Mouse (Mus musculus) CH12.LX (cell line): ENCODE measurements at regions not wholly inside any gene's neighbourhood (a gene's known extent, or its start where the extent isn't known, plus 50 kb on each side); places are given as distances from the start of the nearest gene placed in this dataset.

Experiments used
- DNase-seq: peaks from one replicate; pipeline ENCODE4 v3.0.0-alpha.2; 2013; ENCODE audit errors: extremely low read depth
- H3K27ac ChIP-seq: 2 replicates; pipeline ENCODE4 v1.5.1; 2012; ENCODE audit warnings: low read depth, mild to moderate bottlenecking, control low read depth, moderate library complexity; ENCODE audit not compliant: insufficient read depth
- H3K27me3 ChIP-seq: replicated peaks from 2 replicates; pipeline ENCODE3; 2012; ENCODE audit warnings: inconsistent platforms
- H3K36me3 ChIP-seq, 2 experiments: replicated peaks in 1 of 2; 2 replicates each; pipeline versions ENCODE3 to v1.6.1; 2012; ENCODE audit warnings: inconsistent platforms in 1 of 2, low read length in 1 of 2, mild to moderate bottlenecking in 1 of 2, mixed read lengths in 1 of 2, moderate library complexity in 1 of 2; ENCODE audit not compliant: control insufficient read depth in 1 of 2, insufficient read depth in 1 of 2
- H3K4me1 ChIP-seq, 2 experiments: 2 replicates each; pipeline ENCODE4 v1.6.1; 2012; ENCODE audit warnings: inconsistent platforms in 1 of 2, moderate library complexity in 1 of 2; ENCODE audit not compliant: insufficient read depth in 2 of 2, control insufficient read depth in 1 of 2
- H3K4me2 ChIP-seq: 2 replicates; pipeline ENCODE4 v1.6.1; 2012; ENCODE audit warnings: low read depth, mild to moderate bottlenecking, control low read depth; ENCODE audit not compliant: poor library complexity, insufficient read depth, severe bottlenecking
- H3K4me3 ChIP-seq, 3 experiments: fragments of 150-350 bp in 1 of 3; sonication (generic) in 1 of 3; replicated peaks in 1 of 3; 2 replicates each; pipeline versions ENCODE3 to v1.5.1; 2011 to 2012; ENCODE audit warnings: low read depth in 2 of 3, low read length in 2 of 3, mild to moderate bottlenecking in 2 of 3, moderate library complexity in 2 of 3, control low read depth in 1 of 3, improper control_type of control experiment in 1 of 3, inconsistent platforms in 1 of 3, mixed read lengths in 1 of 3; ENCODE audit not compliant: poor library complexity in 1 of 3
- H3K79me2 ChIP-seq: replicated peaks from 2 replicates; pipeline ENCODE4 v1.6.1; 2012; ENCODE audit warnings: mild to moderate bottlenecking, moderate library complexity; ENCODE audit not compliant: control insufficient read depth, poor library complexity, insufficient read depth, severe bottlenecking; ENCODE audit errors: extremely low read depth
- H3K9ac ChIP-seq: 2 replicates; pipeline ENCODE4 v1.6.1; 2012; ENCODE audit warnings: low read depth, mild to moderate bottlenecking, control low read depth, moderate library complexity; ENCODE audit not compliant: insufficient read depth
- H3K9me3 ChIP-seq: replicated peaks from 2 replicates; pipeline ENCODE3; 2012; ENCODE audit warnings: low read length, inconsistent platforms, mixed read lengths
- BHLHE40 ChIP-seq: IDR thresholded peaks from 2 replicates; pipeline ENCODE4 v1.6.1; 2011; ENCODE audit warnings: mild to moderate bottlenecking, low read depth, low read length, improper control_type of control experiment
- CHD1 ChIP-seq: IDR thresholded peaks from 2 replicates; pipeline ENCODE4 v1.6.1; 2012; ENCODE audit warnings: low read depth, low read length, improper control_type of control experiment, inconsistent platforms
- CHD2 ChIP-seq: IDR thresholded peaks from 2 replicates; pipeline ENCODE4 v1.6.1; 2011; ENCODE audit warnings: low read length, improper control_type of control experiment
- CTCF ChIP-seq, 2 experiments: IDR thresholded peaks in 1 of 2; conservative IDR thresholded peaks in 1 of 2; 2 replicates each; pipeline ENCODE4 v1.5.1; 2011 to 2012; ENCODE audit warnings: low read depth in 2 of 2, low read length in 2 of 2, improper control_type of control experiment in 1 of 2, inconsistent platforms in 1 of 2, mild to moderate bottlenecking in 1 of 2, moderate library complexity in 1 of 2
- E2F4 ChIP-seq: IDR thresholded peaks from 2 replicates; pipeline ENCODE4 v1.6.1; 2011; ENCODE audit warnings: low read depth, low read length, improper control_type of control experiment; ENCODE audit not compliant: insufficient replicate concordance
- ELF1 ChIP-seq: IDR thresholded peaks from 2 replicates; pipeline ENCODE4 v1.6.1; 2014; ENCODE audit warnings: low read depth, mild to moderate bottlenecking, inconsistent platforms, low read length, improper control_type of control experiment
- EP300 ChIP-seq: IDR thresholded peaks from 2 replicates; pipeline ENCODE4 v1.6.1; 2011; ENCODE audit warnings: low read length, improper control_type of control experiment
- ETS1 ChIP-seq: conservative IDR thresholded peaks from 2 replicates; pipeline ENCODE4 v1.6.1; 2012; ENCODE audit warnings: low read depth, mild to moderate bottlenecking, inconsistent platforms, low read length, improper control_type of control experiment, moderate library complexity
- IRF4 ChIP-seq: IDR thresholded peaks from 2 replicates; pipeline ENCODE4 v1.6.1; 2014; ENCODE audit warnings: low read depth, mild to moderate bottlenecking, inconsistent platforms, low read length, improper control_type of control experiment
- KAT2A ChIP-seq: IDR thresholded peaks from 2 replicates; pipeline ENCODE4 v1.6.1; 2012; ENCODE audit warnings: low read length, improper control_type of control experiment, inconsistent platforms; ENCODE audit not compliant: insufficient replicate concordance
- MAX ChIP-seq: IDR thresholded peaks from 2 replicates; pipeline ENCODE4 v1.6.1; 2011; ENCODE audit warnings: low read length, improper control_type of control experiment
- MAZ ChIP-seq: IDR thresholded peaks from 2 replicates; pipeline ENCODE4 v1.6.1; 2012; ENCODE audit warnings: low read depth, mild to moderate bottlenecking, inconsistent platforms, low read length, improper control_type of control experiment, moderate library complexity
- MEF2A ChIP-seq: IDR thresholded peaks from 2 replicates; pipeline ENCODE4 v1.6.1; 2014; ENCODE audit warnings: low read depth, mild to moderate bottlenecking, inconsistent platforms, low read length, improper control_type of control experiment, borderline replicate concordance
- MXI1 ChIP-seq: IDR thresholded peaks from 2 replicates; pipeline ENCODE4 v1.6.1; 2011; ENCODE audit warnings: mild to moderate bottlenecking, low read depth, low read length, improper control_type of control experiment
- PAX5 ChIP-seq: IDR thresholded peaks from 2 replicates; pipeline ENCODE4 v1.6.1; 2012; ENCODE audit warnings: low read length, inconsistent platforms, mixed read lengths
- POLR2A ChIP-seq: IDR thresholded peaks from 2 replicates; pipeline ENCODE4 v1.6.1; 2011; ENCODE audit warnings: low read depth, mild to moderate bottlenecking, improper control_type of control experiment, low read length
- RAD21 ChIP-seq: IDR thresholded peaks from 2 replicates; pipeline ENCODE4 v1.6.1; 2011; ENCODE audit warnings: low read depth, mild to moderate bottlenecking, low read length, improper control_type of control experiment, moderate library complexity
- RCOR1 ChIP-seq: conservative IDR thresholded peaks from 2 replicates; pipeline ENCODE4 v1.6.1; 2012; ENCODE audit warnings: low read depth, mild to moderate bottlenecking, inconsistent platforms, low read length, improper control_type of control experiment
- SIN3A ChIP-seq: IDR thresholded peaks from 2 replicates; pipeline ENCODE4 v1.6.1; 2012; ENCODE audit warnings: low read length, improper control_type of control experiment, inconsistent platforms
- TBP ChIP-seq: conservative IDR thresholded peaks from 2 replicates; pipeline ENCODE4 v1.6.1; 2011; ENCODE audit warnings: low read depth, low read length, improper control_type of control experiment
- TCF12 ChIP-seq: IDR thresholded peaks from 2 replicates; pipeline ENCODE4 v1.6.1; 2014; ENCODE audit warnings: low read depth, mild to moderate bottlenecking, inconsistent platforms, low read length, improper control_type of control experiment
- UBTF ChIP-seq: IDR thresholded peaks from 2 replicates; pipeline ENCODE4 v1.6.1; 2012; ENCODE audit warnings: low read depth, mild to moderate bottlenecking, inconsistent platforms, low read length, improper control_type of control experiment, moderate library complexity
- USF1 ChIP-seq: IDR thresholded peaks from 2 replicates; pipeline ENCODE4 v1.6.1; 2014; ENCODE audit warnings: low read depth, mild to moderate bottlenecking, inconsistent platforms, low read length, improper control_type of control experiment
- USF2 ChIP-seq: conservative IDR thresholded peaks from 2 replicates; pipeline ENCODE4 v1.6.1; 2011; ENCODE audit warnings: low read depth, low read length, improper control_type of control experiment
- ZC3H11A ChIP-seq: IDR thresholded peaks from 2 replicates; pipeline ENCODE4 v1.6.1; 2012; ENCODE audit warnings: low read depth, mild to moderate bottlenecking, inconsistent platforms, low read length, improper control_type of control experiment
- ZKSCAN1 ChIP-seq: IDR thresholded peaks from 2 replicates; pipeline ENCODE4 v1.6.1; 2012; ENCODE audit warnings: low read depth, inconsistent platforms, low read length, improper control_type of control experiment, borderline replicate concordance
- ZMIZ1 ChIP-seq: IDR thresholded peaks from 2 replicates; pipeline ENCODE4 v1.6.1; 2012; ENCODE audit warnings: low read depth, mild to moderate bottlenecking, inconsistent platforms, low read length, improper control_type of control experiment
- ZNF384 ChIP-seq: IDR thresholded peaks from 2 replicates; pipeline ENCODE4 v1.6.1; 2012; ENCODE audit warnings: low read depth, low read length, improper control_type of control experiment, inconsistent platforms
- dilution Hi-C: fragments of 300-500 bp; cut with MboI; formaldehyde crosslinking; loops from 2 replicates; pipeline ENCODE4 v1.14.3; 2020; ENCODE audit warnings: low sequenced_read_pairs; ENCODE audit not compliant: extremely low pct_unique_long_range_greater_than_20kb, extremely low pct_ligation_motif_present
- in situ Hi-C: fragments of 300-500 bp; cut with MboI; formaldehyde crosslinking; loops from 3 replicates; pipeline ENCODE4 v1.14.3; 2019; ENCODE audit warnings: low sequenced_read_pairs, low pct_ligation_motif_present, low pct_unique_long_range_greater_than_20kb, mixed read lengths

DNA sequence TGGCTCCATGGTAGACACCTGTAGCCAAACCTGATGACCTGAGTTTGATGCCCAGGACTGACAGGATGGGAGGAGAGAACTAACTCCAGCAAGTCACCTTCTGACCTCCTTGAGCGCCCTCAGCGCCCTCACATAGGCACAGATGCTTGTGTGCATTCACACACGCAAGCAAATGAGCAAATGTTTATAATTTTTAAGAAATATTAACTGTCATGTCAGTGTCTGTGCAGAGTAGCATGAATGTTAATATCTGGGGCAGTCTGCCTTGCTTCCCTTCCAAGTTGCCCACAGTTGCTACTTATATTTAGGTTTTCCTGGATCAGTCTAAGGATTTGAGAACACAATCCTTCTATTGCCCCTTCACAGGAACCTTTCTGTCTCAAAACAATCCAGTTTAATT lies 257.6 kb downstream of the Efnb2 start:
- DNase-seq, result no peak
- Histone ChIP-seq H3K9me3 (peaks cover 62% of the 10 kb centered on the region), H3K79me2 (no peaks in the 10 kb centered on the region), H3K9ac (no peak overlapping the region), H3K4me2 (no peak overlapping the region), H3K4me3 (no peak overlapping the region), H3K27ac (no peak overlapping the region), H3K27me3 (no peaks in the 10 kb centered on the region), H3K36me3 (no peaks in the 10 kb centered on the region), H3K4me1 (no peaks in the 10 kb centered on the region)
- in situ Hi-C loops, result no loop called here
- dilution Hi-C loops, result no loop called here
- no peak for TF ChIP-seq ZMIZ1
- no peak for TF ChIP-seq MEF2A
- no peak for TF ChIP-seq MXI1
- TF ChIP-seq BHLHE40, result no peak
- TF ChIP-seq IRF4, result no peak
- TF ChIP-seq CHD2, result no peak
- TF ChIP-seq MAX, result no peak
- no peak for TF ChIP-seq ZNF384
- TF ChIP-seq SIN3A, result no peak
- TF ChIP-seq PAX5, result no peak
- TF ChIP-seq ZKSCAN1, result no peak
- no peak for TF ChIP-seq CTCF (conservative IDR thresholded peaks at IDR 0.05 in 1 of 2, IDR thresholded peaks at IDR 0.05 in 1 of 2; ENCODE audit: low read depth in 2 of 2, low read length in 2 of 2)
- TF ChIP-seq TBP, result no peak
- TF ChIP-seq RCOR1, result no peak
- TF ChIP-seq E2F4, result no peak
- TF ChIP-seq ELF1, result no peak
- no peak for TF ChIP-seq KAT2A
- no peak for TF ChIP-seq USF1
- no peak for TF ChIP-seq RAD21

DNA sequence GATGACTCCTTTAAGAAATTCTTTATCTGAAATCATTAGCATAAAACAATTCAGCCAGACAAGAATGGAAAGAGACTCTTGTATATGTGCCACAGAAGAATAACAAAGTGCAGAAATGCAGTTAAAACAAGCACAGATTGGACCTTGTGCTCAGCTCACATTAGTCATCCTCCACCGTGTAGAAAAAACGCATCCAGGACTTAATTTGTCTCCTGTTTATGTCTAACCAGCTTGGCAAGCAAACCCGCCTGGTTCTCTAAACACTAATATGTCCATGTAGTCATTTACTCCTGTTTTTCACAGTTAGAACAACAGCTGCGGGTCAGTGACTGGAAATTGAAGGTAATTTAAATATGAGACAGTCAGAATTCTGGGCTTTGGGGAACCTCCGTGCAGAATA lies 268.7 kb downstream of the Efnb2 start:
- dilution Hi-C loops, result no loop called here
- in situ Hi-C loops, result no loop called here
- no peak for TF ChIP-seq UBTF
- no peak for TF ChIP-seq EP300
- no peak for TF ChIP-seq USF2
- no peak for TF ChIP-seq POLR2A
- no peak for TF ChIP-seq CHD1
- no peak for TF ChIP-seq TCF12
- TF ChIP-seq MAZ, result no peak
- TF ChIP-seq ZC3H11A, result no peak
- TF ChIP-seq ETS1, result no peak
- no peak for TF ChIP-seq CTCF (conservative IDR thresholded peaks at IDR 0.05 in 1 of 2, IDR thresholded peaks at IDR 0.05 in 1 of 2; ENCODE audit: low read depth in 2 of 2, low read length in 2 of 2)
- H3K27me3 ChIP-seq, result no peaks in the 10 kb centered on the region
- no peak overlapping the region for H3K27ac ChIP-seq
- H3K79me2 ChIP-seq, result no peaks in the 10 kb centered on the region
- H3K4me1 ChIP-seq, result no peaks in the 10 kb centered on the region
- no peak for DNase-seq
- no peak overlapping the region for H3K4me2 ChIP-seq
- peaks cover 57% of the 10 kb centered on the region for H3K9me3 ChIP-seq
- no peaks in the 10 kb centered on the region for H3K36me3 ChIP-seq
- H3K4me3 ChIP-seq, result no peak overlapping the region
- H3K9ac ChIP-seq, result no peak overlapping the region
